Mouse (Mus musculus) embryonic fibroblast, embryonic 13.5 days (primary cell): ENCODE results near the gene Tmem171. TPM values are rescaled to one million over a fixed set of nuclear protein-coding genes. Genes with fewer than 3 reads are reported as not detected.

ENCODE experiments used
- H3K27ac ChIP-seq: 2 replicates; pipeline ENCODE4 v1.5.1; 2012; ENCODE audit warnings: low read length, control low read depth, inconsistent platforms; ENCODE audit not compliant: insufficient read depth
- H3K4me1 ChIP-seq: 2 replicates; pipeline ENCODE4 v1.6.1; 2011; ENCODE audit warnings: low read length; ENCODE audit not compliant: control insufficient read depth, insufficient read depth
- H3K4me3 ChIP-seq: 2 replicates; pipeline ENCODE4 v1.5.1; 2011; ENCODE audit warnings: mild to moderate bottlenecking, control low read depth, low read length; ENCODE audit not compliant: insufficient read depth
- CTCF ChIP-seq: IDR thresholded peaks from 2 replicates; pipeline ENCODE4 v1.5.1; 2011; ENCODE audit warnings: mild to moderate bottlenecking, control low read depth, low read length, moderate library complexity, borderline replicate concordance; ENCODE audit not compliant: insufficient read depth
- POLR2A ChIP-seq: IDR thresholded peaks from 2 replicates; pipeline ENCODE4 v1.6.1; 2011; ENCODE audit warnings: low read depth, mild to moderate bottlenecking, control low read depth, low read length, moderate library complexity
- polyA plus RNA-seq: library from polyadenylated mRNA; stranded (reverse); fragments of >200 nt; gene quantifications from 2 replicates; pipeline ENCODE4 v1.2.4, GENCODE M21; 2011; ENCODE audit warnings: low read depth; ENCODE audit not compliant: missing spikeins, insufficient read length

Tmem171 gene
- polyA plus RNA-seq: 0.43 and 0.90 TPM in 2 replicates

GRCm38 (mm10) chr13:98694773-98695314, at the start of gene Tmem171:
Tmem171 (minus strand) TSS chr13:98694834.
- no peak for TF ChIP-seq CTCF
- TF ChIP-seq POLR2A: no peak
- Histone ChIP-seq H3K4me1 (0 out of 2 replicates have a peak, but pooled peaks cover 4% of the 10 kb centered on the region), H3K4me3 (no peak within 1 kb of the TSS), H3K27ac (no peak within 1 kb of the TSS)

GRCm38 (mm10) chr13:98743829-98744228, 49.2 kb upstream of the Tmem171 start:
- no peak overlapping the region for H3K4me3 ChIP-seq
- H3K27ac ChIP-seq: no peak overlapping the region
- TF ChIP-seq POLR2A (no peak), CTCF (no peak)
- H3K4me1 ChIP-seq: no peaks in the 10 kb centered on the region

- Histone ChIP-seq H3K4me3 (no peak overlapping the region), H3K4me1 (no peaks in the 10 kb centered on the region), H3K27ac (no peak overlapping the region)
- TF ChIP-seq CTCF (no peak), POLR2A (no peak)
These were observed 48.6 kb upstream of the Tmem171 start for GRCm38 (mm10) chr13:98743214-98743613.

- H3K27ac ChIP-seq: no peak overlapping the region
- no peak overlapping the region for H3K4me3 ChIP-seq
- no peaks in the 10 kb centered on the region for H3K4me1 ChIP-seq
- TF ChIP-seq POLR2A (no peak), CTCF (no peak)
These were observed 43.6 kb upstream of the Tmem171 start for GRCm38 (mm10) chr13:98738213-98738612.

- Histone ChIP-seq H3K4me3 (no peak overlapping the region), H3K4me1 (no peaks in the 10 kb centered on the region), H3K27ac (no peak overlapping the region)
- TF ChIP-seq CTCF: no peak
- TF ChIP-seq POLR2A: no peak
These were observed 38.7 kb upstream of the Tmem171 start for GRCm38 (mm10) chr13:98733292-98733691.

GRCm38 (mm10) chr13:98729271-98730062, 34.8 kb upstream of the Tmem171 start:
- TF ChIP-seq CTCF: no peak
- no peak for TF ChIP-seq POLR2A
- Histone ChIP-seq H3K4me3 (no peak overlapping the region), H3K27ac (no peak overlapping the region), H3K4me1 (no peaks in the 10 kb centered on the region)

- Histone ChIP-seq H3K4me1 (no peaks in the 10 kb centered on the region), H3K27ac (no peak overlapping the region), H3K4me3 (no peak overlapping the region)
- no peak for TF ChIP-seq CTCF
- no peak for TF ChIP-seq POLR2A
These were observed 31.9 kb upstream of the Tmem171 start for GRCm38 (mm10) chr13:98726494-98726893.

- Histone ChIP-seq H3K4me1 (no peaks in the 10 kb centered on the region), H3K27ac (no peak overlapping the region), H3K4me3 (no peak overlapping the region)
- TF ChIP-seq POLR2A (no peak), CTCF (no peak)
These were observed 28.8 kb upstream of the Tmem171 start for GRCm38 (mm10) chr13:98723430-98723829.

GRCm38 (mm10) chr13:98722296-98722695, 27.7 kb upstream of the Tmem171 start:
- no peak for TF ChIP-seq POLR2A
- no peak for TF ChIP-seq CTCF

GRCm38 (mm10) chr13:98716176-98716575, 21.5 kb upstream of the Tmem171 start:
- Histone ChIP-seq H3K27ac (no peak overlapping the region), H3K4me1 (no peaks in the 10 kb centered on the region), H3K4me3 (no peak overlapping the region)
- TF ChIP-seq CTCF: no peak
- TF ChIP-seq POLR2A: no peak

More at GRCm38 (mm10) chr13:98722296-98722695, 27.7 kb upstream of the Tmem171 start:
- Histone ChIP-seq H3K4me3 (no peak overlapping the region), H3K27ac (no peak overlapping the region), H3K4me1 (no peaks in the 10 kb centered on the region)
